Mouse (Mus musculus): Measurements from ENCODE around the gene Cdr2.
A peak's percentile ranks its signal among the peaks of the same experiment; 100 is the strongest.
"Not testable (repeated sequence)": the region's sequence is repeated elsewhere in the genome, so short reads cannot be mapped to it uniquely, and the experiment has no call there.

Gene Cdr2

DNA sequence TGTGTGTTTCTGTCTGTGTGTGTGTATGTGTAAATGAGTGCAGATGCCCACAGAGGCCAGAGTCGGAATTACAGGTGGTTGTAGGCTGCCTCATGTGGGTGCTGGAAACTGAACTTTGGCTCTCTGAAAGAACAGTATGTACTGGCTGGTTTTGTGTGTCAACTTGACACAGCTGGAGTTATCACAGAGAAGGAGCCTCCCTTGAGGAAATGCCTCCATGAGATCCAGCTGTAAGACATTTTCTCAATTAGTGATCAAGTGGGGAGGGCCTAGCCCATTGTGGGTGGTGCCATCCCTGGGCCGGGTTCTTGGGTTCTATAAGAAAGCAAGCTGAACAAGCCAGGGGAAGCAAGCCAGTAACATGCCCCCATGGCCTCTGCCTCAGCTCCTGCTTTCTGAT lies 9.6 kb downstream of the Cdr2 start:
- DNase-seq (ENCODE audit: low spot score in 2 of 2) = not testable (repeated sequence)

DNA sequence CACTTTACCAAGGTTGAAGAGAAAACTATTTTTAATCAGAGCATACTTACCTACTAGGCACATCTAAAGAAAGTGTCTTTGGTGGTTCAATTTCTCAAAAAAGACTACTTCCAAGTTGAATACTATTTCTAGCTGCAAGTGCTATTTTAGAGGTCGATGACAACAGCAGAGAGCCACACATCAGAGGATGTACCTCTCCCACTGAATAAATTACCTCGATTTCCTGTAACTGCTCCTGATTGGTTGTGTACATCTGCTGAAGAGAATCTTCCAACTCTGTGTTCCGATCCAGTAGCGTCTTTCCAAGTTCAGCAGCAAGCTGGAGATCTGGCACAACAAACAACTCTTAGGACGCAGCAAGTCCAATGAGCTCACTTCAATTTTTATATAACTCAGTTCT lies 12.0 kb downstream of the Cdr2 start:
- DNase-seq (ENCODE audit: low spot score in 2 of 2) = no peak

DNA sequence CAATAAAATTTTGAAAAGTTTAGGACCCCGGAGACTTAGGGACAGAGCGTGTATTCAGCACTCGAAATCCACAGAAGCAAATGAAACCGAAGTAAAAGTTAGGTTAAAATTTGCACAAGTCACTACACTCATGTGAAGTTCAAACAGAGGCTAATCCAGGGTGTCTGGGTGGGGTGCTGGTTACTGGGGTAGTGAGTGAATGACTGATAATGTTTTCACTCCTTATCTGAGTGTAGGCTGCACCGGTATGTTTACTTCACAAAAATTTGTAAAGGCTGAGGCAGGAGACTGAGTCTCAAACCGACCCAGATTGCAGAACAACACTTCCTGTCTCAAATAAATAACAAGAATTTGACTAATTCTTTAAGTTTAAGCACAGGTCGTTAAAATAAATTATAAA lies 12.9 kb downstream of the Cdr2 start:
- no peak for DNase-seq (ENCODE audit: low spot score in 2 of 2)

DNA sequence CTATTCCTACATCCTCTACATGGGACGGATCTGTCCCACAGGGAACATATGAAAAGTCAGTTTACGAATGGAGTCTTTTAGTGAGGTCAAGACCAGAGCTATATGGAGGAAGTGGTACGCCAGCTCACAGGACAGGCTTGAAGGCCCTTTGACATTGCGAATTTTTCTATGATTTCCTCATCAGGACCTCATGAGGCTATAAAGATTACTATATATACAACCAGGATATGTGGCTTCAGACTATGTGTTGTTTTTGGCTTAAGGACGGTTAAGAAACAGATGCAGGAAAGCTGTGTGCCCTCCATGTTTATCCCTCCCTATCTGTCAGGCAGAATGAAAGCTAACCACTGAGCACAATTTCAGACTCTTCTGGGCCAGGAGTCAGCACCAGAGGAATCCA lies 19.0 kb downstream of the Cdr2 start:
- no peak for DNase-seq (ENCODE audit: low spot score in 2 of 2)

DNA sequence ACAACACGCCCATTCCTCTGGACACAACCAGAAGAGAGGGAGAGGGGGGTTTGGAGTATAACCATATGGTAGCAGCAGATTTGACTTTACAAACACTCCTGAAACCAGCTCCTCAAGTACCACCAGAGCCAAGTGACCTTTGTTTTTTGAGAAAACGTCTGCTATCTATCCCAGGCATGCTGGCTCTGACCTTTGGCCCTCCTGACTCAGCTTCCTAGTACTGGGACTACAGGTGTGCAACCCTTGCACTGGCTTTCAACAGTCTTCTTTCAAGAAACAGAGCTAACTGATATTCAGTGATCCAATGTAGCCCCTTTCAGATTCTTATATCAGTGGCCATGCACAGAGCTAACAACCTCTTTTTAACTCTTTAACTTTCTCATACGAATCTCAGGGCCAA lies 20.2 kb downstream of the Cdr2 start:
- DNase-seq (ENCODE audit: low spot score in 2 of 2) = no peak

DNA sequence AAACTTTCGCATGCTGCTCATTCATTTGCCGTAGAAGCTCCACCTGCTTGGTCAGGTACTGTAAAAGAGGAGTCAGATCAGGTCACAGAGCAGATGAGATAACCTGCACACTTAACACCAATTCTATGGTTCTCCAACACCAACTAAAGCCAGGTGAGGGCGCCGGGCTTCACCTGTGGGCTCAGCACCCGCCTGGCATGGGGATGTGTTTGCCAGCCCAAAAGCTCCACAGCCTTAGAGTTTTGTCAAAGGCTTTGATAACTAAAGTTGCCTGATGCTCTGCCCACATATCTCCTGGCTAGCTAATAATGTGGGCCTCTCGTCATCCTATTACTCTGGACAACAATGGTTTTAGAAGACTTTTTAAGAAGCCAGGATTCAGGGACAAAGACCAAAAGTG lies 21.5 kb downstream of the Cdr2 start:
- DNase-seq (ENCODE audit: low spot score in 2 of 2) = no peak

DNA sequence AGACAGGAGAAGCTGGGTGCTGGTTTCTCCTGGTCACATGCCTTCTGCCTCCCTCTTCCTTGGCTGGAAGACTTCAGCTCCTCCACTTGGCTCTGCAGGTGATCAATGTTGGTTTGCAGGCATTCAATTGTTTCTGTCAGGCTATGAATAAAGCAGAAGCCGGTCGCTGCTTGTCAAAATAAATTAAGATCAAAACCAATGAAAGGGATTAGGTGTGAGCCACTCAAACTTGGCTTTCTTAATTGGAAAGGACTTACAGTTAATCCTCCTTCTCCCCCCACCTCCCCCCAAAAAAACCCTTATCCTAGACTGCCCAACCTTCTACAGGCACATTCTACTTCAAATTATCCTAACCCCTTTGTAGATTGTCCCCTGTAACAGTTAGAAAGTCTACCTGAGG lies 22.0 kb downstream of the Cdr2 start:
- DNase-seq (ENCODE audit: low spot score in 2 of 2) = no peak

DNA sequence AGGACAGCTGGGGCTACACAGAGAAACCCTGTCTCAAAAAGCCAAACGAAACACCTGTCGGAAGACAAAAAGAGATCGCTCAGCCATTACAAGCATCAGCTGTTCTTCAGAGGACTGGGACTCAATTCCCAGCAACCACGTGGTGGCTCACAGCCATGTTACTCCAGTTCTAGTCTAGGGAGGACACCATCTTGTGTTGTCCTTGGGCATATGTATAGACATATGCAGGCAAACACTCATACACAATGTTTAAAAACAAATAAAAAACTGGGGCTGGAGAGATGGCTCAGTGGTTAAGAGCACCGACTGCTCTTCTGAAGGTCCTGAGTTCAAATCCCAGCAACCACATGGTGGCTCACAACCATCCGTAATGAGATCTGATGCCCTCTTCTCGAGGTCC lies 28.5 kb downstream of the Cdr2 start:
- not testable (repeated sequence) for DNase-seq (ENCODE audit: low spot score in 2 of 2)

DNA sequence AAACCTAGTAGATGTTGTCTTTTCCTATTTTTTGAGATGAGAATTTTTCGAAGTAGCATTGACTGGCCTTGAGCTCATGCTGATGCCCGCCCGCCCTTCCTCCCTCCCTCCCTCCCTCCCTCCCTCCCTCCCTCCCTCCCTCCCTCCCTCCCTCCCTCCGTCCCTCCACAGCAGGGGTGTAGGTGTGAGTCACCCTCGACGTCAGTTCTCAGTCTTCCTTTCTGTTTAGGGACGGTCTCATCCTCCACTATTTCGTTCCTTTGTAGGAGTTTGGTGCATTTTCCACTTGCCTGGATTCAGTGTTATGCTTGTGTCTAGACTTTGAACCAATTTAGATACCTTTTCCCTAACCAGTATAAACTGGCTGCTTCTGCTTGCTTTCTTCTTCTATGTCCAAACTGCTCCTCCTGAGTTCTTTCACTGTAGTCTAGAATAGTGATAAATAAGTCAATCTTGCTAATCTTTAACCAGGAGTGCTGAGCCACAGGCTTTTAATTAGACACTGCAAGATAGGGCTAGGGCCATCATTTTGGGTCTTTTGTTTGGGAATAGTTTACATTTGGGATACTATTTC lies 38.1 kb downstream of the Cdr2 start:
- DNase-seq (ENCODE audit: low spot score in 2 of 2) = no peak

DNA sequence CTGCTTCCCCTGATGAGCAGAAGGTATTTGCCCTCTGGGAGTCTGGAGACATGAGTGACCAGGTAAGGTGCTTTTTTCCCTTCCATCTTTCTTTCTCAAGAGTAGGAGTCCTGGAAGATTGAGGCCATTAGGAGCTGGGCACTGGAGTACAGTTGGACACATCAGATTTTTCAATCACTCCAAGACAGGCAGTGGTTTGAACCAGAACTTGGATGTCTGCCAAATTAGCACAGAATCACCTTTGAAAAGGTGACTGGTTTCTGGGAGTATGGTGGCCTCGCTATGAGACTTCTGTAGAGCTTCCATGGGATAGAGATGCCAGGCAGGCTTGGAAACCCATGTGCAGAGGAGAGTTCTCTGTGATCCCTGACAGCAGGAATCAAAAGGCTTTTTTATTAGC lies 39.6 kb downstream of the Cdr2 start:
- no peak for DNase-seq (ENCODE audit: low spot score in 2 of 2)

DNA sequence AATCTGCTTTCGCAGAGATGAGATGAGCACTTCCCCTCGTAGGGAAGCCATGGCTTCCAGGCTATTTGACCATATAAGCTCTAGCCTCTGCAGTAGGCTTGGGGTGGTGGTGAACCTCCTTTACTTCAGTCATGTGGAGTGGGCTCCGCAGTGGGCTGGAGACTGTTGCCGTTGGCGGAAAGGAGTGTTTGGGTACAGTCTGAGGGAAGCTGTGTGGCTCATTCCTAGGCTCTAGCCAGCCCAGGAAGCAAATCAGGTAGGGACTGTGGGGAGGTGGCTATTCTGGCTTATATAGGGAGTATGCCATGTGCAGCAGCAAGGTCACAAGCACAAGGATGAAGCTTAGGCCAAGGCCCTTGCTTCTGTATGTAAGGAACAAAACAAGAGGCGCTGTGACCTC lies 40.9 kb downstream of the Cdr2 start:
- DNase-seq (ENCODE audit: low spot score in 2 of 2) = no peak

DNA sequence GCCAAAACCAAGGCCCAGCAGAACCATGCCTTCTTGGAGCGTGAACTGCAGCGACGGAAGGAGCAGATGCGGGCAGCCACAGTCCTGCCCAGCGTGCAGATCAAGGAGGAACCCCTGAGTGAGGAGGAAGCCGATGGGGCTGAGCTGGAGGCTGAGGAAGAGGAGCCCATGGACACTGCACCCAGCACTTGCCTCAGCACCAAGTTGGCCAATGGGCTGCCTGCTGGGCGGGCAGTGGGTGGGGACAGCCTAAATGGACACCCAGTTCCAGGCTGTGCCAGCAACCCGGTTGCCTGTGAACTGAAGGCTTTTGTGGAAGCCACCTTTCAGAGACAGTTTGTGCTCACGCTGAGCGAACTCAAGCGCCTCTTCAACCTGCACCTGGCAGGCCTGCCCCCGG lies 41.8 kb downstream of the Cdr2 start:
- no peak for DNase-seq (ENCODE audit: low spot score in 2 of 2)

DNA sequence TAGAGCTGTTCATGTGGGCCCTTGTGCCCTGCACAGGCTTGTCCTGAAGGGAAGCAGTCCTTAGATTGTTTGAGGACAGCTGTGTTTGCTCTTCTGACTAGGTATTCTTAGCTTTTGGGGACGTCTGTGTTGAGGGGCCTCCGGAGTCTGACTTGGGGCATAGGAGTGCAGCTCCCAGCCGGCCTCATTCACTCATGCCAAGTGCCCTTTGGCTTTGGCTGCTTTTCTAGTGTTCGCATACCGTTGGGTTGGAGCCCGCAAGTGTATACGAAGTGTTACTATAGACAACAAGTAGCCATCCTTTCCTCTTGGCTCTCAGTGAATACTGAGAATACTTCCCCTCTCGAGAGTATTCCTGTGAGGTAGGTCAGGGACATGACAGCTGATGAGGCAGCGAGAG lies 43.9 kb downstream of the Cdr2 start:
- no peak for DNase-seq (ENCODE audit: low spot score in 2 of 2)

DNA sequence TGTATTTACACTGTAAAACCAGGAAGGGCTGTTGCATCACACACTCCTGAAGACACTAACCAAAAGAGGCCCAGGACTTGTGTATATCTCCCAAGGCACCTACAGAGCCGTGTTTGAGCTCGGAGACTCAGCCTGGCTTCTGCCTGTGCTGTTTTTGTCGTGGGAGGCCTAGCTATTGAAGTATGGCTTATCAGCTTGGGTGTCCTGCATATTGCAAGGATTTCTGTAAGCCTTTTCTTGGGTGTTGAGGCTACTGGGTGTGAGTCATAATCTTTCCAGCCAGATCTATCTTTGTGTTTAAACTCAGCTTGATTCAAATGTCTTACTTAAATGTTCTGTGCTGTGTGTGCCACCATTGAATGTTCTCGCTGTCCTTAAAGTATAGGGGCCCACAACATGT lies 45.6 kb downstream of the Cdr2 start:
- peak in 1 of 2 experiments; percentile 51 for DNase-seq (ENCODE audit: low spot score in 2 of 2)

DNA sequence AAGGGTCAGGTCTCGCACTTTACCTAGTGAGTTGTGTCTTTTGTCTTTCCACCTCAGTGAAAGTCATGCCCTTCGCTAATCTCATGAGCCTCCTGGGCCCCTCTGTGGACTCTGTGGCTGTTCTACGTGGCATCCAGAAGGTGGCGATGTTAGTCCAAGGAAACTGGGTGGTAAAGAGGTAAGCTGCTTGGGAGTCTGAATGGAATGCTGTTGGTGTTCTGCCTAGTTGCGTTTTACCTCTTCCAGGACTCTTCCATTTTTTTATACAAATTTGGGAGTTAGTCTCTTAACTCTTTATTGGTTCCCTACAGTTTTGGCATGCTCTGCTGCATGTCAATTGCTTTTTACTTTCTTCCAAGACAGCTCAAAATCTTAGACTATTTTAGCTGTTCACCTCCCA lies 47.4 kb downstream of the Cdr2 start:
- peak; percentile 44 to 62 for DNase-seq (ENCODE audit: low spot score in 2 of 2)

DNA sequence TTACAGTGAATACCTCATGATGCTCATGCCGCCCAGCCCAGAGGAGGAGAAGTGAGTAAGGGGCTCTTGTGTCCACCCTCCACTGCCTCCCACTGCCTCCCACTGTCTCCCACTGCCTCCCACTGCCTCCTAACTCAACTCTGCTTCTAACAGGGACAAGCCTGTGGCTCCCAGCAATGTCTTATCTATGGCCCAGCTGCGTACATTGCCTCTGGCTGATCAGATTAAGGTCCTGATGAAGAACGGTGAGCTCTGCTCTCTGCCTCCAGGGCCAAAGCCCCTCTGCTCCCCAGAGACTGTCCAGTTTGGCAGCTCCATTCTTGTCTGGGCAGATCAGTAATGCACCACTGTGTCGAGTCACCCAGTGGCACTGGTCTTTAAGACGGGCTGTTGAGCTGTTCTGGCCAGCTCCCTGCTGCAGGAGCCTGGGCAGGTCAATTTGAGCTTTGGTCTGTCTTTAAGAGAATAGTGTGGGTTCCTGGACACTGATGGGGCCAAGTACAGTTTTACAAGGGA lies 48.4 kb downstream of the Cdr2 start:
- no peak for DNase-seq (ENCODE audit: low spot score in 2 of 2)

DNA sequence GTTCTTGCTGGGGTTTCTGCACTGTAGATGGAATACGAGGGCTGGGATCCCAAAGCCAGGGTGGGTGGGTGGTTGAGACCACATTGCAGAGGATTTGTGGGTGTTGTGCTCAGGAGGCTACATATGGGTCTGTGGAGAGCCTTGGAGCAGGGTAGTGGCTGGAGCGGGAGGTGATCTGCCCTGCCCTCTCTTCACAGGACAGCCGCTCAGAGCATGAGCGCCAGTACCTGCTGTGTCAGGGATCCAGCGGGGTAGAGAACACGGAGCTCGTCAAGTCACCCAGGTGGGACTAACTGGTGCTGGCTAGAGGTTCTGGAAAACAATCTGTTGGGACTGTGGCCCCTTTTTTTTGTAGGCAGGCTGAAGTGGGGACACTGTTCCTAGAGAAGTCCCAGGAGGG lies 49.0 kb downstream of the Cdr2 start:
- no peak for DNase-seq (ENCODE audit: low spot score in 2 of 2)

DNA sequence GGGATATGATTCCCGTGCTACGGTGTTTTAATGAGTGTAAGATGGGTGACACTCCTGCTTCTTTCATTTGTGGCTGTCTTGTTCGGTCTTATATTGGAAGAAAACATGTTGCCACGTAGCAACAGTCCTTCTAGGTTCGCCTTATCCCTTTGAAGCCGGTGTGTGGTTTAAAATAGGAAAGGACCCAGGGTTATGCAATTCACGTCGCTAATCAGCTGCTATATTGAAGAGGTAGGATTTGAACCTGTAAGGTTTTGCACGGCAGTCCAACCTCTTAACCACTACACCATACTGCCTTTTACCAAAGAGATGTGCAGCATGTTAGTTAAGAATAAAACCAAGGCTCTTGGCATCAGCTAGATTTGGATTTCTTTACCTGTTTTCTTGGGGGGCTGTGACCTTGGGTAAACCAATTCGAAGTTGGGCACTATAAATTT lies 63.6 kb downstream of the Cdr2 start:
- DNase-seq (ENCODE audit: low spot score in 2 of 2) = peak; percentile 39 to 77

DNA sequence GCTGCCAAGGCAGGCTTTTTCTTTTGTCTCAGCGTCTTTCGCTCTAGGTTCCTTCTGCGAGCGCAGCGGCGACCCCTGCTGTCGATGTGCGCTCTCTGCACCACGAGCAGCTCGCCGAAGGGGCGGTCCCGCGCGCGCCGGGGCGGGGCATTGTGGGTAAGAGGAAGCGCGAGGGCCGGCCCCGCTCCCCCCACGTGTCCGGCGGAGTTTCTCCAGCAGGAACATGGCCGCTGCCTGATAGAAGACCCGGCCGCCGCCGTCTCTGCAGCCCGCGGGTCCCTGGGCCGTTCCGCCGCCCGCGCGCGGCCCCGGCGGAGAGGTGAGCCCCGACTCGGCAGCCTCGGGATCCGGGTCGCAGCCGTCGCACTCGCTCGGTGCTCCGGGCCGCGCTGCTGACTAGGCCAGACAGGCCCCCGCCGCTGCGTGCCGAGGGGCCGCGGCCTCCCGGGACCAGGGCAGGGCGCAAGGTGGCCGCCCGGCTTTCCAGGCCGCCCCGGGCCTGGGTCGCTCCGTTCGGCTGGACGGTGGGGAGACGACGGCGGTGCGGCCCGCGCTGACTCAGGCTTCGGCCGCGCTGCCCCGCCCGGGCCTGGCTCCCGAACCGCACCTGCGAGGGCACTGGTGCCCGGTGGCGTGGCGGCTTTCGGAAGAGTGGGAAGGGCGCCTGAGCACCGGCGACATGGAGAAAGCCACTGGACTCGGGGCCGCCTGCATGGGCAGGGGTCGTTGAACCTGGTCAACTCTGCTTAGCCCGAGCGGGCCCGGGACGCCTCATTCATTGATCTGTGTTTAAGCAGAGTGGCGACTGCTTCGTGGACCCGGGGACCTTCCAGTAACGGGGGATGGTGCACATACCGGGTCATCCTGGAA lies 64.3 kb downstream of the Cdr2 start, which contains the start of gene Polr3e:
Polr3e (plus strand) TSS at position 153 of the 870 bp plus-strand sequence.
- peak; percentile 100 for DNase-seq (ENCODE audit: low spot score in 2 of 2)

DNA sequence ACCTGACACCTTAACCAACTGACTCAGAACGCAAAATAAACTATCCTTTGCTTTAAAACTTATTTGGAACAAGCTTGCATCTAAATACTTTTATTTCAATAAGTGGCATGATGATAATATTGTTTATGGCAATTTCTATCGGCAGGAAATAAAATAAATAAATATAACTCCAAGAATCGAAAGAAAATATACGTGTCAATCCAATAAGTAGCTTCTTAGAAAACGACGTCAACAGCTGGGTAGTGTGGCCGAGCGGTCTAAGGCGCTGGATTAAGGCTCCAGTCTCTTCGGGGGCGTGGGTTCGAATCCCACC lies 64.9 kb downstream of the Cdr2 start:
- no peak for DNase-seq (ENCODE audit: low spot score in 2 of 2)

DNA sequence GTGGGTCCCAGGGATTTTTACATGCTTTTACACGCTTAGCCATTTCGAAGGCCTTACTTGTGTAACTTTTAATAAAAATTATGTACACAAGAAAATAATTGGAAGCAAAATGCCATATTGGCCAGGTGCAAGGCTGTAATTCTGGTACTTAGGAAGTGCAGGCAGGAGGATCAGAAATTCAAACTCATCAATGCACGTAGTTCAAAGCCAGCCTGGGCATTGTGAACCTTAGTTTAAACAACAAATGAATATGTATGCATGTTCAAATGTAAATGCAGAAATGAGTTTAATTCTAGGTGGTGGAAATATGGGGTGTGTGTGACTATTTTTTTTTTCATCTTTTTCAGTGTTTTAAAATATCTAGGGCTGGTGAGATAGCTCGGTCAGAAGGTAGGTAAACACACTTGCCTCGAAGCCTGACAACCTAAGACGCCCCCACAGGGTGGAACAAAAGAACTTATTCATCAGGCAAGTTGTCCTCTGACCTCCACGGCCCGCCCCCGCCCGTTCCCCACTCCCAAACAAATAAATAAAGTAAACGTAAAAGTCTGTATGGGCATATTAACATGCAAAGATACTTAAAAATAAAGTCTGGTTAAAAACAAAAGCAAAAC lies 65.7 kb downstream of the Cdr2 start:
- DNase-seq (ENCODE audit: low spot score in 2 of 2) = no peak

DNA sequence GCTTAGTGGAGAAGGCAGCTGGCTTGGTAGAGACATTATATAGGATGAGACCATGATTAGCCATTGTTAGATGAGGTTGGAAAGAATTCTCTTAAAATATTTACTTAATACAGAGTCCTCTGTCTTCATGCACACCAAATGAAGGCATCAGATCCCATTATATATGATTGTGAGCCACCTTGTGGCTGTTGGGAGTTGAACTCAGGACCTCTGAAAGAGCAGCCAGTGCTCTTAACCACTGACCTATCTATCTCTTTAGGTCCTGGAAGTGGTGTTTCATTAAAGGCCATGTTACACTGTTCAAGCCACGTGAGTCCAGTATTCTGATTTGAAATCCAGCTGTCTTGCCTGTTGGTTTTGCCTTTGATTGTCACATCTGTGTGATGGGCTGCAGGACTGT lies 68.8 kb downstream of the Cdr2 start:
- no peak for DNase-seq (ENCODE audit: low spot score in 2 of 2)

DNA sequence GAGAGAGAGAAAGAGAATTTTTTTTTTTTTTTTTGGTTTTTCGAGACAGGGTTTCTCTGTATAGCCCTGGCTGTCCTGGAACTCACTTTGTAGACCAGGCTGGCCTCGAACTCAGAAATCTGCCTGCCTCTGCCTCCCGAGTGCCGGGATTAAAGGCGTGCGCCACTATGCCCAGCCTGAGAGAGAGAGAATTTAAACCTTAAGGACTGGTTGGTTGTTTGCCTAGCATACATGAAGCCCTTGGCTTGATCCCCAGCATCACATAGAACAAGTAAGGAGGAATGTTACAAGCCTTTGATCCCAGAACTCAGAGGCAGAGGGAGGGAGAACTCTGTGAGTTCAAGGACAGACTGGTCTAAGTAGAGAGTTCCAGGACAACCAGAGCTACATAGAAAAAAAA lies 70.8 kb downstream of the Cdr2 start:
- DNase-seq (ENCODE audit: low spot score in 2 of 2) = not testable (repeated sequence)

Data from frontal cortex, postnatal 36 days (tissue).